Mouse (Mus musculus) limb, embryonic 14.5 days (tissue): ENCODE measurements around the gene Trak1. TPM values are rescaled to one million over a fixed set of nuclear protein-coding genes. Genes with fewer than 3 reads are reported as not detected.

Experiments
- ATAC-seq: fragments of 200-750 bp; cut with Nextera tagmentation; 2 replicates; pipeline ENCODE4 v1.8.0; 2017; ENCODE audit warnings: low read depth, moderate number of reproducible peaks, moderate TSS enrichment; ENCODE audit not compliant: low FRiP score
- DNase-seq: peaks from one replicate; pipeline ENCODE4 v3.0.0-alpha.2; 2015; ENCODE audit warnings: low spot score
- H3K27ac ChIP-seq: fragments of 300-500 bp; sonication (generic); replicated peaks from 2 replicates; pipeline ENCODE4 v1.5.1; 2014; ENCODE audit warnings: low read depth, mild to moderate bottlenecking, low read length, moderate library complexity, mixed read lengths
- H3K27me3 ChIP-seq: fragments of 300-500 bp; sonication (generic); 2 replicates; pipeline ENCODE4 v1.6.1; 2014; ENCODE audit warnings: low read length, mixed read lengths; ENCODE audit not compliant: control insufficient read depth, insufficient read depth
- H3K36me3 ChIP-seq: fragments of 300-500 bp; sonication (generic); 2 replicates; pipeline ENCODE4 v1.6.1; 2014; ENCODE audit warnings: mild to moderate bottlenecking, low read length, moderate library complexity, mixed read lengths; ENCODE audit not compliant: control insufficient read depth, insufficient read depth
- H3K4me1 ChIP-seq: fragments of 300-500 bp; sonication (generic); 2 replicates; pipeline ENCODE4 v1.6.1; 2014; ENCODE audit warnings: antibody characterized with exemption, low read length, mixed read lengths; ENCODE audit not compliant: control insufficient read depth, insufficient read depth
- H3K4me2 ChIP-seq: fragments of 300-500 bp; sonication (generic); replicated peaks from 2 replicates; pipeline ENCODE4 v1.6.1; 2014; ENCODE audit warnings: low read depth, mild to moderate bottlenecking, low read length, moderate library complexity; ENCODE audit not compliant: severe bottlenecking
- H3K4me3 ChIP-seq: fragments of 300-500 bp; sonication (generic); replicated peaks from 2 replicates; pipeline ENCODE4 v1.5.1; 2014; ENCODE audit warnings: low read length
- H3K9ac ChIP-seq: fragments of 300-500 bp; sonication (generic); 2 replicates; pipeline ENCODE4 v1.6.1; 2014; ENCODE audit warnings: mild to moderate bottlenecking, low read depth, low read length, moderate library complexity; ENCODE audit not compliant: severe bottlenecking
- H3K9me3 ChIP-seq: fragments of 300-500 bp; sonication (generic); 2 replicates; pipeline ENCODE4 v1.6.1; 2016; ENCODE audit warnings: low read length; ENCODE audit not compliant: control insufficient read depth
- POLR2A ChIP-seq: fragments of 200-500 bp; IDR thresholded peaks from 2 replicates; pipeline ENCODE4 v1.8.0; 2012; ENCODE audit warnings: inconsistent platforms, mild to moderate bottlenecking, moderate library complexity, borderline replicate concordance; ENCODE audit not compliant: insufficient read depth, insufficient read length; ENCODE audit errors: extremely low read depth
- WGBS: fragments of 180-500 bp; shearing (Covaris S2); extraction: QIAGEN DNeasy Blood & Tissue Kit; methylation state at CpG from one replicate; pipeline ENCODE4 v1.1.7; 2014; 5-methylcytosine and 5-hydroxymethylcytosine counted together
- polyA plus RNA-seq, 2 experiments: library from polyadenylated mRNA; depleted of rRNA in 1 of 2; stranded (reverse) in 1 of 2; unstranded in 1 of 2; fragments of >200 nt; fragmentation: Nextera tagmentation in 1 of 2; extraction: Ambion mirVana in 1 of 2; gene quantifications; 2 replicates each; pipeline versions ENCODE4 v1.2.1 to v1.2.3; 2012 to 2014

The Trak1 gene
- polyA plus RNA-seq, 2 experiments: 20.8 to 31.2 TPM

- ATAC-seq (no peak), DNase-seq (no peak)
- Histone ChIP-seq H3K4me1 (0 out of 2 replicates have a peak, but pooled peaks cover 4% of the 10 kb centered on the region), H3K27me3 (no peaks in the 10 kb centered on the region), H3K36me3 (peaks cover 3% of the 10 kb centered on the region; the same call in 1 of the 2 replicates), H3K27ac (no peak overlapping the region), H3K4me3 (no peak overlapping the region), H3K9ac (no peak overlapping the region), H3K4me2 (no peak overlapping the region), H3K9me3 (no peaks in the 10 kb centered on the region)
- WGBS: 68% methylated on average over 7 of the region's 7 CpGs
- no peak for TF ChIP-seq POLR2A
Observed at GRCm38 (mm10) chr9:121398761-121399160, 101.5 kb downstream of the Trak1 start.

DNA sequence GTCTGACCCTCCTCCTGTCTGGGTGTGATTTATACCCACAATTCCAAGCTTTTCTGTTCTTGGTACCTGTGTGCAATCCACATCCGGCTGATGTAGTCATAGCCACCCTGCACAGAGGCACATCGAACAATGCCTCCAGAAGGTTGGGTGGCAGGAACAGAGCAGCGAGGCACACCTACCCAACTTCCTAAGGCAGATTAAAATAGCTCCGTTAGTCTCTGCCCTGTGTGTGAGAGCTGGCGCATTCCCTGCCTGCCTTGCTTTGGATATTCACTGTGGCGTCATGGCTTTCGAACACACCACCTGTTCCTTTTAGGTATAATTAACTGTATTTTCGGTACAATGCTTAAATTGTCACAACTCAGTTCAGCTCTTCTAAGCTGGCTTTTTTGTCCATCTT lies 103.3 kb downstream of the Trak1 start:
- Histone ChIP-seq H3K9me3 (no peaks in the 10 kb centered on the region), H3K4me1 (0 out of 2 replicates have a peak, but pooled peaks cover 4% of the 10 kb centered on the region), H3K4me3 (no peak overlapping the region), H3K4me2 (no peak overlapping the region), H3K27me3 (no peaks in the 10 kb centered on the region), H3K36me3 (peaks cover 1% of the 10 kb centered on the region; the same call in 1 of the 2 replicates), H3K9ac (no peak overlapping the region), H3K27ac (no peak overlapping the region)
- no peak for ATAC-seq
- TF ChIP-seq POLR2A: no peak
- DNase-seq: no peak
- 85% methylated on average over 8 of the region's 8 CpGs for WGBS

DNA sequence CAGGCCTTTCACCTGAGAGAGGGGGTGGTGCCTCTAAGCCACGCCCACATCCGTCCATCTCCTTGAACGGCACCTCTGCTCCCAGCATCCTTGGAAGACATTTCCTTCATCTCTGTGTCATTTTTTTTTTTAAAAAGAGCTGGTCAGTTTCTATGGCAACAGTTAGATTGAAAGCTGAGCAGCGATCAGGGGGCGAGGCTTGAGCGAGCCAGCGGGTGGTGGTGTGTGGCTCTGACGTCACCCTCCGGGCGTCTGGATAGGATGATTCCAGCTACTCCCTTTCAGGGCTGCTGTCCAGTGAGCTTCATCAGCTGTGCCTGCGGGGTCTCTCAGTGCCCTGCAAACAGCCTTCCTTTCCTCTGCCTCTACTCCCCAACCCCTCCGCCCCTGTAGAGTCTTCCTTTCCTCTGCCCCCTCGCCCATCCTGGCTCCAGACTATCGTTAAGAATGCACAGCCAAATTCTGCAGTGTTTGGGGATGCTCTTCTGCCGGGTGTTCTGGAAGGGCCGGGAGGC lies 105.9 kb downstream of the Trak1 start:
- H3K27me3 ChIP-seq: no peaks in the 10 kb centered on the region
- no peak overlapping the region for H3K9ac ChIP-seq
- ATAC-seq: peak; percentile 91
- peak overlapping the region; percentile 10; the same call in 1 of the 2 replicates for H3K4me3 ChIP-seq
- no peak for TF ChIP-seq POLR2A
- H3K36me3 ChIP-seq: no peaks in the 10 kb centered on the region; the same call in 1 of the 2 replicates
- peak; percentile 78 for DNase-seq
- 0 out of 2 replicates have a peak, but pooled peaks cover 4% of the 10 kb centered on the region for H3K4me1 ChIP-seq
- H3K27ac ChIP-seq: no peak overlapping the region
- 17% methylated on average over 16 of the region's 16 CpGs for WGBS
- peak overlapping the region; percentile 39 for H3K4me2 ChIP-seq
- no peaks in the 10 kb centered on the region for H3K9me3 ChIP-seq

GRCm38 (mm10) chr9:121403699-121404098 lies 106.4 kb downstream of the Trak1 start:
- H3K9me3 ChIP-seq: no peaks in the 10 kb centered on the region
- no peak overlapping the region for H3K9ac ChIP-seq
- H3K27me3 ChIP-seq: no peaks in the 10 kb centered on the region
- DNase-seq: no peak
- no peak overlapping the region for H3K4me3 ChIP-seq
- no peak for ATAC-seq
- H3K36me3 ChIP-seq: no peaks in the 10 kb centered on the region; the same call in 1 of the 2 replicates
- WGBS: 67% methylated on average over 11 of the region's 11 CpGs
- H3K4me1 ChIP-seq: 0 out of 2 replicates have a peak, but pooled peaks cover 4% of the 10 kb centered on the region
- TF ChIP-seq POLR2A: no peak
- no peak overlapping the region for H3K27ac ChIP-seq
- peak overlapping the region; percentile 39; the same call in 1 of the 2 replicates for H3K4me2 ChIP-seq

GRCm38 (mm10) chr9:121405088-121405681 lies 107.9 kb downstream of the Trak1 start:
- Histone ChIP-seq H3K4me2 (no peak overlapping the region), H3K27ac (no peak overlapping the region), H3K9ac (no peak overlapping the region), H3K4me3 (no peak overlapping the region), H3K36me3 (no peaks in the 10 kb centered on the region; the same call in 1 of the 2 replicates), H3K9me3 (no peaks in the 10 kb centered on the region), H3K4me1 (0 out of 2 replicates have a peak, but pooled peaks cover 4% of the 10 kb centered on the region), H3K27me3 (no peaks in the 10 kb centered on the region)
- no peak for TF ChIP-seq POLR2A
- no peak for ATAC-seq
- 93% methylated on average over 8 of the region's 8 CpGs for WGBS
- no peak for DNase-seq
